Mouse (Mus musculus): ENCODE measurements at regions not wholly inside any gene's neighbourhood (a gene's known extent, or its start where the extent isn't known, plus 50 kb on each side); places are given as distances from the start of the nearest gene placed in this dataset.
"Not testable (repeated sequence)": the region's sequence is repeated elsewhere in the genome, so short reads cannot be mapped to it uniquely, and the experiment has no call there.

DNA sequence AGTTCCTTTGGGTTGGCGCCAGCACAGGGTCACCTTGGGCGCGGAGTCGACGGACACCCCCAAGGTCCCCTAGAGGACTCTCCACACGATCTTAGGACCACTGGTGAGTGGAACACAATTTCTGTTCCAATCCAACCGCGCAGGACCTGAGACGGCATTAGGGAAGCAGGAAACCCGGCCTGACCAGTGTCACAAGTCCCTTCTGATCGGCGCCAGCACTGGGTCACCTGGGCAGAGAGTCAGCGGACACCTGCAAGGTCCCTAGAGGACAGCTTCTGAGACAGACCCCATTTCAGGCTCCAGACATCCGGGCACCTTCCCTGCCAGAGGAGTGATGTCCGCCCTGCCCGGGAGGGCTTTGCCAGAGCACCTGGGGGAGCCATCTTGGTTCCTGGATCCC lies 74.2 kb upstream of the Cdh13 start:
- DNase-seq (ENCODE audit: low spot score): not testable (repeated sequence)

GRCm38 (mm10) chr8:118190866-118191265 lies 92.7 kb upstream of the Cdh13 start:
- DNase-seq (ENCODE audit: low spot score): no peak

- no peak for DNase-seq (ENCODE audit: low spot score)
Measured at GRCm38 (mm10) chr8:118189226-118189625, 94.3 kb upstream of the Cdh13 start.

GRCm38 (mm10) chr8:118169001-118169413 lies 114.5 kb upstream of the Cdh13 start:
- peak; percentile 35 for DNase-seq (ENCODE audit: low spot score)

DNA sequence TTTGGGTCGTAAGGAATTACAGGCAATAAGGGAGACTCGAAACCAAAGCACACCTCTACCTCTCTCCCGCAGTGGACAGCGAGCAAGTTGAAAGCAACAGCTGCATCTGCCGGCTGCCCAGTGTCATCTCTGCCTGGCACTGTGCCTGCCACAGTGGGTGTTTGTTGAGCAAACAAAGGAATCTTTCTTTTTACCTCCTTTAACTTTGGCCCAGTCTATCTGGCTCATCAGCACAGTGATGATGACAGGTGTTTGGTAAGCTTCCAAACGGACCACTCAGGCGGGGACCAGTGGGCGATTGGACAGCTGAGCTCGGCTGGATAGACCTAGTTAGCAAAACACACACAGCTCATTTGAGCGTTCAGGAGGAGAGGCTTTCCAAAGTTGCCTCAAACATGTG lies 121.4 kb upstream of the Cdh13 start:
- DNase-seq (ENCODE audit: low spot score): no peak

- DNase-seq (ENCODE audit: low spot score): no peak
Measured at GRCm38 (mm10) chr8:118147359-118148205, 136.0 kb upstream of the Cdh13 start.

DNA sequence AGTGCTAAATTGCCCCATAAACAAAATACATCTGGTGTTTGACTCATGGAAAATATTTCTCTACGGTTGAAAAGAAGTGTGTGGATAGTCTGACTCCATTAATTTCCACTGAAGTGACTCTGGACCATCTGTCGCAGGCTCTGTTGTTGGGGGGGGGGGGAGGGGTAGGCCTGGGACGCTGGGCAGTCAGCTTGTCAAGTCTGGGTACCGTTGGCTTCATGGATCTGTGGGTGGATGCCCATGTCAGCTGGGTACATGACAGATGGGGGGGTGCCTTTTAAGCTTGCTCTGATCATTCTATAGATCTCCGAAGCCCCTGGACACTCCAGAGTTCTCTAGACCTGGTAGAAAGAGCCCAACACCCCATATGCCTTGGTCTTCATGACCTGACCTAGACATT lies 139.0 kb upstream of the Cdh13 start:
- no peak for DNase-seq (ENCODE audit: low spot score)

DNA sequence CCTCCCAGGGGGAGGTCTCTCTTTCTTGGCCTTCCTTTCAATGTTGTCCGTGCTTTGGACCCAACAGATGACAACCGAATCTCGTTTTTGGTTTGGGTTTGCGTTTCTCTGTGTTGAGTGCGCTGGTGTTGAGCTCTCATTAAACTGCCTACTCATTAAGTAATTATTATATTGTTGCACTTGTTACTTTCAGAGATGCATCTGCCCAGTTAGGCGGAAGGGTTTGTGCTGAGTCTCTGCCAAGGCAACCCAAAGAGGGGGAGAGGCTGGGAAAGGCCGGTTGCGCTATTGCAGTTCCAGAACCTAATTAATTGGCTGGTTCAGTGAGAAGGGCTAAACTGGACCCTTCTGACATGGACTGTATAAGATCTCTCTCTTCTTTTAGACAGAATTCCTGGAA lies 141.2 kb upstream of the Cdh13 start:
- peak; percentile 10 for DNase-seq (ENCODE audit: low spot score)

DNA sequence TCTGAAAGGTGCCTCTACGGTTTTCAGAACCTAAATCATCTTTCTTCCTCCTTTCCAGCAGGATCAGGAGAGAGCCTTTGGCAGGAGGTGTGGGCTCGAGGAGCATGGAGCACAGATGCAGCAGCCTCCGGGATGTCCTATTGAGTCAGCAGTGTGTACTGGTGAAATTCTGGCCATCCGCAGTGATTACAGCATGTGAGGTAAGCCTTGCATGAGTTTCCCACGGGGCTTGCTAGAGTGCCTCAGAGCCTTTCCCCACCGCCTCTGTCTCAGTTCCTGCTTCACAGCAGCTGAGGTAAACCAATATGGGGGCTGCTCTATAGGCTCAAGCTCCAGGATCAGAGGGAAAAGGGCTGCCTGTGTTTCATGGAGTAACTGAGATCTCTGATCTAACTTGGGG lies 143.6 kb upstream of the Cdh13 start:
- DNase-seq (ENCODE audit: low spot score): peak; percentile 14

GRCm38 (mm10) chr8:118137846-118138245 lies 145.7 kb upstream of the Cdh13 start:
- DNase-seq (ENCODE audit: low spot score): no peak

- DNase-seq (ENCODE audit: low spot score): no peak
Measured at GRCm38 (mm10) chr8:118124993-118125392, 158.5 kb upstream of the Cdh13 start.

GRCm38 (mm10) chr8:118114253-118114652 lies 169.3 kb upstream of the Cdh13 start:
- DNase-seq (ENCODE audit: low spot score): no peak

GRCm38 (mm10) chr8:118104464-118105050 lies 179.0 kb upstream of the Cdh13 start:
- DNase-seq (ENCODE audit: low spot score): no peak

- no peak for DNase-seq (ENCODE audit: low spot score)
Measured at GRCm38 (mm10) chr8:118101346-118101745, 182.2 kb upstream of the Cdh13 start.

DNA sequence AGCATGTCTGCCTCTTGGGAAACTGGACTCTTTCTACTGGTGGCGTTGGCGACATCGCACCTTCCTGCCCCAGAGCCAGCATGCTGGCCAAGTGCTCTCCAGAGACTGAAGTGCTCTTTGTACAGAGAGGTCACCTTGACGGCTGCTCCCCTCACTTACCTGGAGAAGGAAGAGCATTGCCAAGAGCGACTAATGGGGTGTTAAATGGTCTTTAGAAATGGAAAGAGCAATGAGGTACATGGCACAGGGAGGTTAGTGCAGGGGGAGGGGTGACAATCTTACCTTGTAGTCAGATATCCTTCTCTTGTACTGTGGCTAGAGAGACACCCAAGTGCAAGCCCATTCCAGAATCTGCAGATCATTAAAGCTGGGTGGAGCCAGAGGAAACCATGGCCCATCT lies 220.8 kb upstream of the Cdh13 start:
- no peak for DNase-seq (ENCODE audit: low spot score)

DNA sequence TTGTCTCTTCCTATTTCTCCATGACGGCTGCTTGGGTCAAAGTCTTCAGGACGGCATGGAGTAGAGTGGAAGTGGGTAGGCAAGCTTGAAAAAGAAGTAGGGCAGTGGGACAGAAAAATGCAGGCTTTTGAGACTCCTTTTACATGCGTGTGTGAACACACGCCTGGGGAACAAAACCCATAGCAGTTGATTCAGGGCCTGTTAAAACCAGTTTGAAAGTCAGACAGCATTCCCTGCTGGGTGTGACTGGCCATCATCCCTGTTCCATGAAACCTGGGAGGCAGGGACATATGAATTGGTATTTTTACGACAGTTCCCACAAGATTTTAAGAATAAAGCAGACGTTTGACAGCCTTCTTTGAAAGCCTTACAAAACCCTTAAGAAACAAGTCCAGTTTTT lies 226.8 kb upstream of the Cdh13 start:
- no peak for DNase-seq (ENCODE audit: low spot score)

GRCm38 (mm10) chr8:118055536-118055935 lies 228.0 kb upstream of the Cdh13 start:
- DNase-seq (ENCODE audit: low spot score): no peak

DNA sequence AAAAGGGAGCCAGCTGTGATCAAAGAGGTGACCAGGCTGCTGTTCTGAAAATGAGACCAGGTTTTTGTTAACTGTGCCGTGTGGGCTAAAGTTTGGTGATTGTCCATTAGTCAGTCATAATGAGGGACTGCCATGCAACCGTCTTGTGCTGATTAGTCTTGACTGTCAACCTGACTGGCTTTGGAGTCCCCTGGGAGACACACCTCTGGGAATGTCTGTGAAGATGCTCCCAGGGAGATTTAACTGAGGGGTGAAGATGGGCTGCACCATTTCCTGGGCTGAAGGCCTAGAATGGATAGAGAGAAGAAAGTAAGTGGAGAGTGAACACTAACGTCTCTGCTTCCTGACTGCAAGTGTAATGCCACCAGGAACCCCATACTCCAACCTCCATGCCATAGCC lies 233.1 kb upstream of the Cdh13 start:
- no peak for DNase-seq (ENCODE audit: low spot score)

DNA sequence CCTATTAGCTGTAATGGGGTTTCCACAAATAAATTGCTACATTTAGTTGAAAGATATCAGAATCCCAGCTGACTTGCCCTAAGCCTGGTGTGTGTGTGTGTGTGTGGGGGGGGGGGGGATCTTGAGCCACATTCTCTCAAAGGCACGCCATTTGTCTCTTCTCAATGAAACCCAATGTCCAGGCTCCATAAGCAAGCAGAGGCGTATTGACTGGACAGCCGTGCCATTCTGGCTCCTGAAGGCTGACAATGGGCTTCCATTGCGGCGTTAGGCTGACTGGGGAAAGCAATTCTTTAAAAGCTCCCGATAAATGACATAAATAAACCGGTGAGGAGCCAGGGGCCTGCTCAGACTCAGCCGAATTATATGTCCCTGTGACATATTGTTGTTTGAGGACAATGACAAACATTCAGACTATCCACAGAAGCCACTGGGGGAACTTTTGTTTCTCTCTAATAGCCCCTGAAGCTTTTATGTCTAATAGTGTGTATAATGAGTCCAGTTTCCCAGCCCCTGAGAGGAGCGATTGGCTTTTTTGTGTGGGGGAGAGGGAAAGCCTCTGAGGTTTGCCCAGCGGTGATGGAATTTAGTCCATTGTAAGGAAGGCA lies 240.6 kb upstream of the Mphosph6 start:
- DNase-seq (ENCODE audit: low spot score): no peak

DNA sequence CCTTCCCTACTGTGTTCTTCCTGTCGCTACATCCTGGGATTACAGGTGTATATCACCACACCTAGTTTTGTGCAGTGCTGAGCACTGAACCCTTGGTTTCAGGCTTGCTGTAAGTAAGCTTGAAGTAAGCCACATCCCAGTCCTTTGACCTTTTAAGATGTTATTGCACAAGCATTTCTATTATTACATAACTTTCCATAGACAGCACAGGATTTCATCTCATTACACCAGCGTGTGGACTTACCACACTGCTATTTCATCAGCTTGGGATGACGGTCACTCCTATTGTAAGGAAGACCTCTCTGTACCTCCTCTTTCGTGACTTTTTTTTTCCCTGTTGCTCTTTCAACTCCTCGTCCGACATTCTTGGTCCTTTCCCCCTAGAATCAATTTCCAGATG lies 239.5 kb upstream of the Mphosph6 start:
- peak; percentile 28 for DNase-seq (ENCODE audit: low spot score)

DNA sequence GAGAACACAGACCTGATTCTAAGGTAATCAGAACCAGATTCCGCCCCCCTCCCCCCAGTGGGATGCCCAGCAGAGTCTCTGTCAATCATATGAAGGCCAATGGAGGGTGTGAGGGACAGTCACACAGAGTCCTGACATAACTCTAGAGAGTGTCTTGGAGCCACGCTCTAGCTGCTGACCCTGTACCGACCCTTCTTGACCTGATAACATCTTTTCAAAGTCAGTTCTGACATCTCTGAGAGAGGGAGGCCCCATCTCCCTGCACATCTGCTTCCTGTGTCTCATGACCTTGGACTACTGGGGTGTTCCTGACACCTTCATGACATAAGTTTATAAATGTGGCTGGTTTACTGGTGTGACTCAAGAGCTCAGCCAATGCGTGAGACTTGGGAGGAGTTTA lies 236.1 kb upstream of the Mphosph6 start:
- DNase-seq (ENCODE audit: low spot score): no peak

GRCm38 (mm10) chr8:118034051-118034450 lies 232.3 kb upstream of the Mphosph6 start:
- no peak for DNase-seq (ENCODE audit: low spot score)

GRCm38 (mm10) chr8:118031406-118031805 lies 229.7 kb upstream of the Mphosph6 start:
- DNase-seq (ENCODE audit: low spot score): no peak
